Mouse (Mus musculus) olfactory bulb, adult 2 months (tissue): ENCODE data around the gene Myl3.

ENCODE experiments used
- CTCF ChIP-seq: fragments of 200-500 bp; IDR thresholded peaks from 2 replicates; pipeline ENCODE4 v1.5.1; 2012; ENCODE audit warnings: low read depth, mild to moderate bottlenecking, low read length, moderate library complexity; ENCODE audit not compliant: insufficient read depth
- POLR2A ChIP-seq: fragments of 200-500 bp; IDR thresholded peaks from 2 replicates; pipeline ENCODE4 v1.6.1; 2012; ENCODE audit warnings: mild to moderate bottlenecking, low read depth, low read length, moderate library complexity; ENCODE audit not compliant: insufficient read depth

DNA sequence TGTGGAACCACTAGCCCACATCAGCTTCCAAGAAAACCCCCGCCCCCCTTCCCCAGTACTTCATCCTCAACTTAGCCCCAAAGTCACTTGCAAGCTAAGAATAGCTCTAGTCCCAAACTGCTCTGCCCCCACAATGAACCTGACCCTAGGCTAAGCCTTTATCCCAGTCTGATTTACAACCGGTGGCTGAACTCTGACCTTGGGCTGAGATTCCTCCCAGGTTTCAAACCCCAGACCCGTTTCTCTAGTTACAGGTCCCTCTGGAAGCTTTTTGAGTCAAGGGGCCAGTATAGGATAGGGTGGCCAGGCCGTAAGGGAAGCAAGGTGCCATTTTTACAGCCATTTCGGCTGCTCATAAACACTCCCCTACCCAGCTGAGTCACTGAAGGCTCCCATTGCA, 4.6 kb downstream of the Myl3 start:
- TF ChIP-seq POLR2A (no peak), CTCF (no peak)
